In genomic region chr3:92458620-92459019, GRCm38 (mm10) we compare ENCODE assay signal across 27 mouse cellular contexts. TPM values are rescaled to one million over a fixed set of nuclear protein-coding genes. Genes with fewer than 3 reads are reported as not detected.
DNase-seq lines count a peak whose midpoint lies in the region; ATAC-seq and TF ChIP-seq lines count a peak whose summit lies in the region.
"Had no signal": no experiment of that assay in that cellular context is flagged by ENCODE, and none has a peak within 500 bp of the region (broad histone marks: within the 10 kb centered on the region; RNA-seq: fewer than 3 reads in every experiment).

Gene Sprr3, minus strand, starts transcription at chr3:92458720.

- H3K4me1 ChIP-seq in lung, adult 2 months (ENCODE audit: control insufficient read depth, insufficient read depth, low read length) = no peaks in the 10 kb centered on the region
- no peaks in the 10 kb centered on the region for H3K4me1 ChIP-seq in stomach, embryonic 16.5 days (ENCODE audit: control insufficient read depth, insufficient read depth, low read length)
- H3K4me1 ChIP-seq: embryonic facial prominence, embryonic 12.5 days; forebrain, embryonic 10.5 days; forebrain, embryonic 12.5 days had no signal

- ATAC-seq in stomach, embryonic 16.5 days (ENCODE audit: insufficient read depth, low FRiP score) = no peak
- ATAC-seq: forebrain, embryonic 14.5 days; forebrain, embryonic 16.5 days had no signal

- no peaks in the 10 kb centered on the region for H3K9me3 ChIP-seq in stomach, embryonic 16.5 days (replicated peaks; ENCODE audit: control insufficient read depth, low read length)
- H3K9me3 ChIP-seq: embryonic facial prominence, embryonic 12.5 days; forebrain, embryonic 10.5 days; forebrain, embryonic 12.5 days had no signal

- no peak for TF ChIP-seq CTCF in lung, adult 2 months (IDR thresholded peaks at IDR 0.05; ENCODE audit: insufficient read depth, low read length)

- H3K9ac ChIP-seq in stomach, embryonic 16.5 days (ENCODE audit: low read length) = no peak within 1 kb of the TSS
- H3K9ac ChIP-seq: embryonic facial prominence, embryonic 12.5 days; forebrain, embryonic 12.5 days had no signal

- no peak within 1 kb of the TSS for H3K4me3 ChIP-seq in lung, adult 2 months (replicated peaks; ENCODE audit: extremely low read depth, low read depth, low read length)
- no peak within 1 kb of the TSS for H3K4me3 ChIP-seq in stomach, embryonic 16.5 days (replicated peaks; ENCODE audit: low read length)
- H3K4me3 ChIP-seq: embryonic facial prominence, embryonic 12.5 days; erythroblast, embryonic 14.5 days; forebrain, embryonic 10.5 days; forebrain, embryonic 12.5 days had no signal

- no peak for TF ChIP-seq POLR2A in lung, adult 2 months (IDR thresholded peaks at IDR 0.05; ENCODE audit: borderline replicate concordance, extremely low read depth, low read depth, low read length)

- no peak within 1 kb of the TSS for H3K4me2 ChIP-seq in stomach, embryonic 16.5 days (ENCODE audit: low read depth, low read length)
- H3K4me2 ChIP-seq: embryonic facial prominence, embryonic 12.5 days; forebrain, embryonic 12.5 days had no signal

- H3K36me3 ChIP-seq in stomach, embryonic 16.5 days (ENCODE audit: control insufficient read depth, insufficient read depth, low read length) = no peaks in the 10 kb centered on the region
- H3K36me3 ChIP-seq: embryonic facial prominence, embryonic 12.5 days; forebrain, embryonic 10.5 days; forebrain, embryonic 12.5 days had no signal

- H3K27ac ChIP-seq in stomach, embryonic 16.5 days (ENCODE audit: low read length) = no peak within 1 kb of the TSS
- H3K27ac ChIP-seq: embryonic facial prominence, embryonic 12.5 days; forebrain, embryonic 10.5 days; forebrain, embryonic 12.5 days had no signal

- WGBS in lung, adult 2 months = 45% methylated on average over 2 of the region's 2 CpGs
- 52% methylated on average over 2 of the region's 2 CpGs for WGBS in stomach, embryonic 16.5 days

- no peak for DNase-seq in lung, adult 2 months
- DNase-seq in lung, postnatal 10 days = no peak
- DNase-seq in heart, adult 11 months = no peak
- DNase-seq in layer of hippocampus, postnatal 36 days = no peak
- DNase-seq: adrenal gland, adult 2 months; adrenal gland, postnatal 10 days; adrenal gland, postnatal 25 days; cerebellum, adult 11 months; cerebellum, adult 18-20 months; cerebellum, adult 8-10 months; cerebellum, adult 9-11 months; cerebellum, postnatal 14 days; cerebellum, postnatal 36 days; embryo, embryonic 11 days had no signal

- no peaks in the 10 kb centered on the region for H3K27me3 ChIP-seq in stomach, embryonic 16.5 days (ENCODE audit: control insufficient read depth, insufficient read depth, low read length)
- H3K27me3 ChIP-seq: embryonic facial prominence, embryonic 12.5 days; forebrain, embryonic 12.5 days had no signal

RNA-seq across cellular contexts. Expression of gene Sprr3, which starts in this region (rescaled TPM):
- 0.12 and 568 TPM in 2 replicates for polyA plus RNA-seq in lung, adult 2 months (2012; rRNA removed)
- polyA plus RNA-seq in stomach, embryonic 16.5 days (2015; fragmentation: Nextera tagmentation; extraction: Ambion mirVana) = 354 and 827 TPM in 2 replicates
- total RNA-seq in layer of hippocampus, postnatal 36 days (2021) = not detected
- total RNA-seq: adrenal gland, adult 2 months; adrenal gland, postnatal 10 days; adrenal gland, postnatal 25 days; adrenal gland, postnatal 4 days; common myeloid progenitor, adult 5-6 weeks; ES-E14; MEL had no signal
- polyA plus RNA-seq: adrenal gland, adult 2 months; brain, embryonic 14.5 days; C2C12; embryonic facial prominence, embryonic 12.5 days; erythroblast, embryonic 14.5 days; forebrain, embryonic 10.5 days; forebrain, embryonic 12.5 days; forebrain, embryonic 14.5 days; forebrain, embryonic 16.5 days had no signal
